Mouse (Mus musculus) adrenal gland, adult 2 months (tissue): ENCODE measurements at regions not wholly inside any gene's neighbourhood (a gene's known extent, or its start where the extent isn't known, plus 50 kb on each side); places are given as distances from the start of the nearest gene placed in this dataset.

Experiments used
- DNase-seq: peaks from one replicate; pipeline ENCODE4 v3.0.0; 2021

GRCm38 (mm10) chr9:61295001-61295400 is 77.2 kb upstream of the Tle3 start:
- peak; percentile 61 for DNase-seq

- DNase-seq = no peak
These were observed 75.7 kb upstream of the Tle3 start for GRCm38 (mm10) chr9:61296311-61296947.

GRCm38 (mm10) chr9:61297385-61297784 is 74.8 kb upstream of the Tle3 start:
- no peak for DNase-seq

- no peak for DNase-seq
These were observed 72.1 kb upstream of the Tle3 start for GRCm38 (mm10) chr9:61299873-61300560.

GRCm38 (mm10) chr9:61301070-61301469 is 71.1 kb upstream of the Tle3 start:
- DNase-seq = no peak

- DNase-seq = no peak
These were observed 69.4 kb upstream of the Tle3 start for GRCm38 (mm10) chr9:61302724-61303123.

- DNase-seq = no peak
These were observed 65.9 kb upstream of the Tle3 start for GRCm38 (mm10) chr9:61306306-61306705.

- no peak for DNase-seq
These were observed 63.1 kb upstream of the Tle3 start for GRCm38 (mm10) chr9:61309096-61309495.

GRCm38 (mm10) chr9:61309768-61310493 is 62.2 kb upstream of the Tle3 start:
- DNase-seq = peak; percentile 74

GRCm38 (mm10) chr9:61310574-61310973 is 61.6 kb upstream of the Tle3 start:
- no peak for DNase-seq

- DNase-seq = no peak
These were observed 60.6 kb upstream of the Tle3 start for GRCm38 (mm10) chr9:61311604-61312003.

GRCm38 (mm10) chr9:61314630-61315179 is 57.5 kb upstream of the Tle3 start:
- no peak for DNase-seq

- DNase-seq = peak; percentile 80
These were observed 56.5 kb upstream of the Tle3 start for GRCm38 (mm10) chr9:61315371-61316298.

GRCm38 (mm10) chr9:61316442-61316841 is 55.7 kb upstream of the Tle3 start:
- no peak for DNase-seq

GRCm38 (mm10) chr9:61319721-61320120 is 52.4 kb upstream of the Tle3 start:
- DNase-seq = peak; percentile 87

- DNase-seq = no peak
These were observed 50.9 kb upstream of the Tle3 start for GRCm38 (mm10) chr9:61321314-61321713.

- no peak for DNase-seq
These were observed 50.3 kb upstream of the Tle3 start for GRCm38 (mm10) chr9:61321825-61322224.

- peak; percentile 58 for DNase-seq
These were observed 49.8 kb upstream of the Tle3 start for GRCm38 (mm10) chr9:61322333-61322732.
